Mouse (Mus musculus) G1E (cell line): ENCODE measurements around the gene Dact3.

Source experiments
- CTCF ChIP-seq: IDR thresholded peaks from 2 replicates; pipeline ENCODE4 v1.5.1; 2012; ENCODE audit warnings: low read depth, low read length, inconsistent platforms, mixed read lengths
- GATA1 ChIP-seq: IDR thresholded peaks from 2 replicates; pipeline ENCODE4 v1.6.1; 2012; ENCODE audit warnings: borderline replicate concordance, low read length, inconsistent platforms, mixed read lengths
- GATA2 ChIP-seq: IDR thresholded peaks from 2 replicates; pipeline ENCODE4 v1.6.1; 2012; ENCODE audit warnings: low read depth, low read length, inconsistent platforms, borderline replicate concordance
- POLR2AphosphoS5 ChIP-seq: IDR thresholded peaks from 2 replicates; pipeline ENCODE4 v1.6.1; 2012; ENCODE audit warnings: low read depth, low read length, inconsistent platforms; ENCODE audit not compliant: insufficient replicate concordance
- TAL1 ChIP-seq: conservative IDR thresholded peaks from 2 replicates; pipeline ENCODE4 v1.6.1; 2012; ENCODE audit warnings: low read depth, low read length, inconsistent platforms, mixed read lengths

DNA sequence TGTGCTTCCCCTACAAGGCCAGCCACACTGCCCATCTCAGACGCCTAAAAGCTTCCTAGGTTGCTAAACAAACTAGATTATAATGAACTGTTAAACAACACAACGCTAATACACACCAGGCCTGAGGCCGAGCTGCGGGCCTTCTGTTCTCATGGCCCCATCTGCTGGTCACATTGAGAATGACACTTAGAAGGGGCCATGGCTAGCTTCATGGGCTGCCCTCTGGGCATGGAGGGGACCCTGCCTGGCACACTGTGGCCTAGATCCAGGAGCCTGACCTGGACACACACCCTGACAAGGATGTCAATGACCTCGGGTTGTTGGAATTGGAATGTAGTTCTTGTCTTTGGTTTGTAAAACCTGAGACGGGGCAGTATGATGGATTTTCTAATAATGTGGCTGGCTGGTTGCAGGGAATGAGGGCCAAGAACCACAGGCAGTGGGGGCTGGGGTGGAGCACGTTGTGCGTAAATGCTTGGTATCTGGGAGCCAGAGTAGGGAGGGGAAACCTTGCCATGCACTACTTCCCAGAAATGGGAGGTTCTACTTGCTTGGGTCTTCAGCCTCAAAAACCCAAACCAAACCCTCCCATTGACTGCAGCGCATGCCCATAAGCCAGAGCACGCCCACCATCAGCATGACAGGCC lies 38.8 kb downstream of the Dact3 start:
- peak; percentile 76 for TF ChIP-seq CTCF
- TF ChIP-seq TAL1, result no peak
- no peak for TF ChIP-seq GATA1
- no peak for TF ChIP-seq GATA2
- peak; percentile 30; the same call in 1 of the 2 replicates for TF ChIP-seq POLR2AphosphoS5
